Mouse (Mus musculus) right cerebral cortex, postnatal 36 days (tissue): ENCODE results near the gene Prrc2c.
A peak's percentile ranks its signal among the peaks of the same experiment; 100 is the strongest.
"Not testable (repeated sequence)": the region's sequence is repeated elsewhere in the genome, so short reads cannot be mapped to it uniquely, and the experiment has no call there.

Source experiments
- DNase-seq, 2 experiments: peaks; one replicate each; pipeline ENCODE4 v3.0.0; 2022; ENCODE audit warnings: low spot score in 2 of 2, mixed read lengths in 1 of 2

Prrc2c gene

DNA sequence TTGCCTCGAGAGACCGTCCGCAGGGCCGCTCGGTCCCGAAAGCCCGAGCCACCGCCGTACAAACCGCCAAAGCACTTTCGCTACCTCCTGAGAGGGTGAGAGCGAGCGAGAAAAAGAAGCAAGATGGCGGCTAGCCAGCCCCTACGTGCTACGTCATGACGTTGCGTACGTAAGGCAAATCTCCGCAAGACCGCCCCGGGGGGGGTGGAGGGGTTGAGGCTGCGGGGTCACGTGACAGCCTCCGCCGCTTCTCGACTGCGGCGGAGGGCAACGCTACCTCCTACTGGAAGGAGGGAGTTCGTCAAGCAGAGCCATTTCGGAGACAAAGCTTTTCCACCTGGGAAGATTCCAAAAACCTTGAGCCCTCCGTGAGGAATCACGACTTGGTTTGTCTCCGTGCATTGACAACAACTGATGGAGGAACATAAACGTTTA lies at the start of gene Prrc2c:
TSS of gene Prrc2c (minus strand) at position 156 of the 435 bp plus-strand sequence.
- peak; percentile 98 for DNase-seq

DNA sequence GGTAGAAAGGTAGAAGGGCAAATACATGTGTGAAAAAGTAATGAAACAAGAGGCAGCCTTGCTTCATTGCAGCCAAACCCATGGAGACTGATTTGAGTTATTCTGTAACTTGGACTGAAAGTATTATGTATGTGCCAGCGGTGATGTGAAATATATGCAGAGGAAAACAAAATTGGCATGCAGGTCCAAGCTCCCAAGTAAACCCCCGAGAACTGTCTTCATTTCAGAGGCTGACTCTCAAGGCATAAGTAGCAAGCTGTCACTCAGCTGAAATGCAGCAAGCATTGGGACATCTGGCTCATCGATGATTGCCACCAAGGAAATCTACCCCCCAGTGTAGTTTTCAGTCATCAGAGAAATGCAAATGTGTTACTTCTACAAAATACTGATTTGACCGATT lies 44.9 kb upstream of the Prrc2c start:
- DNase-seq = no peak

DNA sequence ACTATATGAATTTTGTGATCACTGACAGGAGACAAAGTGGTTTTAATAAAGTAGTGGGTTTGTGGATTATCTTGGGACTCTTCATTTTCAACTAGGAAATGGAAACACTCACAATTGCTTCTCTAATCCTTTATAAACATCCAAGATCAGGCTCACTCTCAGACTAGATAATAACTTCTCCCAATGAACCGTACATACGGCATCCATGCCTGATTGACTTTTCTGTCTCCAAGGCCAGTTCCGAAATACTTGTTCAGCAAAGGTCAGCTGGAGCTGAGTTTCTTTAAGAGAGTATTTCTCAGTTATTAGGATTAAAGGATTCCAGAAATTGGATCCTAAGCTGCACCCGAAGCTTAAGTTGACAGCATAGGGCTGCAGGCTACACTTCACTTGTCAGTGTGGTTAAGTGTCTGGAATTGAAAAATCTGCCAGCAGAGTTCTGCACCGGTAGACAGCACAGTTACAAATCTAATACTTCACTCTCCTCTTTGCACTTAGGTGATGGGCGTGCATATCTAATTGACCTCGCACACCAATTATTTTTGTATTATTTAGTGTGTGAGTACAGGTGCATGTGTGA lies 43.4 kb upstream of the Prrc2c start:
- no peak for DNase-seq

DNA sequence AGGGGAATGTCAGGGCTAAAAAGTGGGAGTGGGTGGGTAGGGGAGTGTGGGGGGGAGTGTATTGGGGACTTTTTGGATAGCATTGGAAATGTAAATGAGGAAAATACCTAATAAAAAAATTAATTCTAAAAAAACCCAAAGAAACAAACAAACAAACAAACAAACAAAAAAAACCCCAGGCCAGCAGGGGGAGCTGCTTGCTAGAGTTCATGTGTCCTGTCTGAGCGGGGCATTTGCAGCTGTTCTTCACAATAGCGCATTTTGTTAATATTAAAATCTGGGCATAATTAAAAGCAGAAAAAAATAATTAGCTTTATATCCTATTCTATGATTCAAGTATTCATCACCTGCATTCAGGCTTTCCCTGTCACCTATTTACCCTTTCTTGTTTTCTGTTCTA lies 40.7 kb upstream of the Prrc2c start:
- DNase-seq = not testable (repeated sequence)

GRCm38 (mm10) chr1:162777943-162778538 lies 37.7 kb upstream of the Prrc2c start:
- no peak for DNase-seq

DNA sequence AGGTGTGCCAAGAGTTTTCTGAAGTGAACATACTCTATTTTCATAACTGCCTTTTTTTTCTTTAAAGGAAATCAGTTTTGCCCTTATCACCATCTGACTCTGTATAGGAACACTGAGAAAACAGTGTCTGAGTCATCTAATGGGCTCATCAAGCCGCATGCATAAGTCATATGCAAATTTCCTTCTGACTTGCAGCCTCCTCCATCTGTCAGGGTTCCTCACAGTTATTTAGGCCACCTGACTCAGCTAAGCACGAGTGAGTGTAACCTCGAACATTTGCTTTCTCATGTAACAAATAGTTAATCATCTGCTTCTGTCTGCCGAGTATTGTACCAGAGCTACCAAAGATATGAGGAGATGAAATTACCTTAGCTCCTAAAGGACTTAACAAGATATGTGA lies 33.3 kb upstream of the Prrc2c start:
- peak in 1 of 2 experiments; percentile 38 for DNase-seq

DNA sequence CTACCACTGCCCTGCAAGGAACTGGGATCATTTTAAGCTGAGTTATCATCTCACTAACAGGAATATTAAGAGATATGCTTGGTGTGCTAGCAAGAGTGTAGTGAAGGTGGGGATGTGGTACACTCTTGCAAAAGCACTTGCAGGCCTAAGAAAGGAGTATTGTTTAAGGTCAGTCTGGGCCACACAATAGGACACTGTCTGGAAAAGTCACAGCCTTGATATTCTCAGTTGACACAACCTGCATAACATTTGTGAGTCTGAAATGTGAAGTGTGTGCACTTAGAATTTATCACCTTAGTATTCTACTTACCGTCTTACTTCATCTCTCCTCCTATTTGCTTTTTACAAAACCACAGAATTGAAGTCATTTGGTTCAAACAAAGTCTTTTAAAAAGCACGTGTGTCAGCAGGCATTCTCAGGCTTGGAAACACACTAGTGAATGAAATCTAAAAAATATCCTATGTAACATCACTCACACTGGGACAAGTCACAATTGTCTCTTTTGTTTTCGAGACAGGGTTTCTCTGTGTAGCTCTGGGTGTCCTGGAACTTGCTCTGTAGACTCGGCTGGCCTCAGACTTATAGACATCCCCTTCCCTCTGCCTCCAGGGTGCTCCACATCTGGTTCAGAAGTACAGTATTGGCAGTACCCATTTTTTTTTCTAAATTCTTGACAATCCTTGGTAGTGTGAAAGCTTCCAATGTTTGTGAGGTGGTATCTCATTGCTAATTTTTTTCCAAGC lies 31.4 kb upstream of the Prrc2c start:
- no peak for DNase-seq

GRCm38 (mm10) chr1:162752009-162752408 lies 11.7 kb upstream of the Prrc2c start:
- no peak for DNase-seq

DNA sequence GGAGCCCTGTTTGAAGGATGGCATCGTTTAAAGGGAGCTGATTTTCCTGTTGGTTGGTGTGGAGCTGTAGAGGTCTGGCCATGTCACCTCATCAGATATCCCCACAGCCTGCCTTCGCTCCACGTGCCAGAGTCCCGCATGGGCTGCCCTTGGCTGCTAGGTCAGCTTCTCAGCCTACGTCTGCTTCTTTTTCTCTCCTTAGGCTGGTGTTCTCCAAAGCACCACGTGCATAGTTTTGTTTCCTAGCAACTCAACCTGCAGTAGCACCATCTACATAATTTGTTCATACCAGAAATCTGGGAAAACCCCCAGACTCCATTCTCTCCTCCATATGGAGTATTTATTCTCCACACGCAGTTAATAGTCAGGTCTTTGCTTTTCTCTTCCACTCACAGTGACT lies 9.3 kb upstream of the Prrc2c start:
- DNase-seq = no peak

- no peak for DNase-seq
Measured at GRCm38 (mm10) chr1:162748761-162749160, 8.4 kb upstream of the Prrc2c start.

DNA sequence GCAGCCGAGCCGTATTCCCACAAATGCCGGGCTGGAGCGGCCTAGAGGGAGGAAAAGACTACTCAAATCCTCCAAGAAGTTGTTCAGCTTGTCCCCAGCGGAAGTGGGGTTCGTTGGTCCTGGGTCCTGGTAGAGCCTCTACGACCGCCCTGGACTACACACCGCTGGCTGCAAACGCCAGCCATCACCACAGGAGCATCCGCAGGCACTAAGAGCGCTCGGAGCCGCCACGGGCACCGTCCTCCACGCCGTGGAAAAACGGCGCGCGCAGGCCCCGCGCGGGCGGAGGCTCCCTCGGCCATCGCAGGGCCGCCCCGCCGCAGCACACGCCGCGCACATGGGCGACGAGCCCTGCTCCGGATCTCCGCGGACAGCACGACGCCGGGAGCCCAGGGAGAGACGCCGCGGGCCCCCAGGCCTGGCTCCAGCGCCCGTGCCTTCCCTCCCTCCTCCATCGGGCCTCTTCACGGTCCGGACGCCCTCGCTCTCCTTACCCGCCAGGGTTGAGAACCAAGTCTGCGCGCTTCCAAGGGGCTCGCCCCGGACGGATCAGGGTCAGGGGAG lies 443 bp downstream of the Prrc2c start:
- no peak for DNase-seq

DNA sequence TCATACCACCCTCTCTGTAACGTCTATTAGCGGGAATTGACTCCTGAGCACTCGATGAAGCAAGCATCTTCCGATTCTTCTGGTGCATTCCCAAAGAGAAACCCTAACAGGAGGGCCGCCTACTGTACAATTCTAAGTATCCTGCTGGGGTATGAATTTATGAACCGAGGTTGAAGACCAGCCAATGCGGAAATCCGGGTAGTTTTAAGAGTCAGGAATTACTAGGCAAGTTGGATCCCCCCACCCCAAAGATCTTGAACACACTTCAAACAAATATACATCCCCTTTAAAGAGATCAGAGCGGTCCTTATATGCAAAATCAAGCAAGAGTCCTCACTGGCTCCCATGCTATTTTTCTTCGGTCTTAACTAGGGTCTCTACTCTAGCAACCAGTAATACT lies 950 bp downstream of the Prrc2c start:
- no peak for DNase-seq

GRCm38 (mm10) chr1:162738472-162738871 lies 1.9 kb downstream of the Prrc2c start:
- DNase-seq = no peak

DNA sequence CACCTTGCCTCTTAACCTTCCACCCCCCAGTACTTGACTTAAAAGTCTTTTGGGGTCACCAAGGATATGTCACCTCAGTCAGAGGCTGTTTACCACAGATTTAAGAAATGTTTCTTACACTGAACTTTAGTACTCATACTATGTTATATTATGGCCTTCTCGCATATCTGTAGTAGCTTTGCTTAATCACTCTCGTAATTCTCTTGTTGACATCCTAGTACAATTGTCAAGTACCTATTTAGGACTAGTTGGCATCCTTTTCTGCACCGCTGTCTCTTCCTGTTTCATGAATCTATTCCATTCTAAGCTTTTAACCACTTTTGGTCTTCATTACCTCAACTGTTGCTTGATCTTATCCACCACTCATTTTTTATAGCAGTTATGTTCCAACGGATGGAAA lies 5.3 kb downstream of the Prrc2c start:
- no peak for DNase-seq

DNA sequence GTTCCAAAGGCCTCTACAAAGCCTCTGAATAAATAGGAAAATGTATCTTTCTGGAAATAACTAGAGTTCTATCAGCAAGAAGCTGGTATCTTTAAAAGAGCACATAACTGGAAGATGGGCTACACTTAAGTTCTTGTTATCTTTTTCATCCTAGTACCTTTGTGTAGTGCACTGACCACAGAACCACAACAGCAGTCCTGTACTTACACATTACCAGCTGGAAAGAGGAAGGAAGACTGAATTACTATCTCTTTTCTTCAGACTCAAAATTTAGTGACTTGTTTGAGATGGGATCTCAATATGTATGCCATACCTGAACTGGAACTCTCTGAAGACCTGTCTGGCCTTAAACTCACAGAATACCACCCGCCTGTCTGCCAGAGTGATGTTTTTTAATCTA lies 6.1 kb downstream of the Prrc2c start:
- no peak for DNase-seq

- no peak for DNase-seq
Measured at GRCm38 (mm10) chr1:162732041-162732440, 8.3 kb downstream of the Prrc2c start.

GRCm38 (mm10) chr1:162729436-162729835 lies 10.9 kb downstream of the Prrc2c start:
- DNase-seq = no peak

GRCm38 (mm10) chr1:162727981-162728380 lies 12.4 kb downstream of the Prrc2c start:
- DNase-seq = no peak

DNA sequence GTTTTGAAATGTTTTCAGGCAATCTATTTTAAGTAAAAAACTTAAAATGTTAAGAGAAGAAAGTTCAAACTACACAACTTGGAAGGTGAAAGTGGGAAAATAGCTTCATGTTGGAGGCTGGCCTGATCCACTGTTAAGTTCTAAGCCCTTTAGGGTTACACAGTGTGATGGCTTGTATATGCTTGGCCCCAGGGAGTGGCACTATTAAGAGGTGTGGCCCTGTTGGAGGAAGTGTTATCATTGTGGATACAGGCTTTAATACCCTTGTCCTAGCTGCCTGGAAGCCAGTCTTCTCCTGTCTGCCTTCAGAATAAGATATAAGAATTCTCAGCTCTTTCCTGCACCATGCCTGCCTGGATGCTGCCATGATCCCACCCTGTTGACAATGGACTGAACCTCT lies 16.7 kb downstream of the Prrc2c start:
- DNase-seq = no peak

GRCm38 (mm10) chr1:162720645-162721044 lies 19.7 kb downstream of the Prrc2c start:
- DNase-seq = no peak

GRCm38 (mm10) chr1:162700389-162701066 lies 39.8 kb downstream of the Prrc2c start:
- no peak for DNase-seq

DNA sequence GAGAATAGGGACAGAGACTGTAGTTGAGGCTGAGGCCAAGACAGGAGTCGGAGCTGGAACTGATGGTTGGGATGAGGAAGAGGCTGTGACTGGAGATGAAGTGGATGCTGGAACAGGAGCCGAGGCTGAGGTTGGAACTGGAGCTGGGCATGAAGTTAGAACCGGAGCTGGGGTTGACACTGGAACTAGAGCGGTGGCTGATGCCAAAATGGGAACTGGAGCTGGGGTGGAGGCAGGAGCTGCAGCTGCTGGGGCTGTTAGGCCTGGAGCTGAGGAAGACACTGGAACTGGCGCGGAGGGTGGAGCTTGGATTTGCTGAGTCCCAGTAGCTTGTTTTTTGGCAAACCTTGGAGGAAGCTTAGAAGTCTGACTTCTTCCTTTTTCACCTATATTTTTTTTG lies 42.5 kb downstream of the Prrc2c start:
- DNase-seq = no peak
